Mouse (Mus musculus) adrenal gland, postnatal 10 days (tissue): ENCODE results near the gene Btbd11. TPM values are rescaled to one million over a fixed set of nuclear protein-coding genes. Genes with fewer than 3 reads are reported as not detected.

Source experiments
- DNase-seq: peaks from one replicate; pipeline ENCODE4 v3.0.0; 2021; ENCODE audit warnings: mixed read lengths
- long read RNA-seq, 2 experiments: library from polyadenylated mRNA; stranded (forward); transcript quantifications; one replicate each; pipeline ENCODE4 v2.0.0; 2021
- total RNA-seq, 2 experiments: library from RNA; stranded (reverse); gene quantifications; 2 replicates each; pipeline ENCODE4 v1.2.3; 2021

The Btbd11 gene
- 1 to 10 TPM; 3.3 to 4.0 TPM for total RNA-seq
- long read RNA-seq, experiment 1, full-length matches to known transcripts = 2 of 2 reads
- long read RNA-seq, experiment 1, partial matches to known transcripts = 0 of 2 reads
- long read RNA-seq, experiment 1, other reads (novel, unspliced or antisense) = 0 of 2 reads
- long read RNA-seq, experiment 2, full-length matches to known transcripts = 2 of 3 reads
- long read RNA-seq, experiment 2, partial matches to known transcripts = 0 of 3 reads
- long read RNA-seq, experiment 2, other reads (novel, unspliced or antisense) = 1 of 3 reads

DNA sequence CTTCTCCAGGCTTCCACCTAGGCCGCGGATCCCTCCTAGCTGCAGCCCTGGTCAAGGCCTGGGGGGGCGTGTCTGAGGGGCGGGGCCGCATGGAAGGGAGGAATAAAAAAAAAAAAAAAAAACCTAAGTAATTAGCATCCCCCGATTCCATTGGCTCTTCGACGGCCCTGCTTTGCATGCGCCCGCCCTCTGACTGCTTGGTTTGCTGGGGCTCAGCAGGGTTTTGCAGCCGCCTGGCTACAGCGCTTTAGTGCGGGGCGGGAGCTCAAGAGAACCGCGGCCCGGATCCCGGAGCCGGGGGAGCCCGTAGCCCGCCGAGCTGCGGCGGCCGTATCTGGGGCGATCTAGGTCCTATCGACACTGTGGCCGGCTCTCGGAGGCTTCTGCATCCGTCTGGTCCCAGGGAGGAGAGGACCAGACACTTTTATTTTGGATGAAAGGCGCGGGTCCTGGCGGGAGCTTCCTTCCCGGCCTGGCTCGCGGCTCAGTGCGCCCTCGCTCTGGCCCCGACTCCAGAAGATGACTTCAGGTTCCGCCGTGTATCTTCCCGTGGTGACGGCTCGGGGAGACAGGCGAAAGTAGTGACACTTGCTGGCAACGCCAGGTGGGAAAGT, at the start of gene Btbd11:
TSS of gene Btbd11 (plus strand) at position 210 of the 614 bp plus-strand sequence.
- peak; percentile 94 for DNase-seq

- DNase-seq = no peak
These were observed 47.9 kb upstream of the Btbd11 start for GRCm38 (mm10) chr10:85338733-85339132.

DNA sequence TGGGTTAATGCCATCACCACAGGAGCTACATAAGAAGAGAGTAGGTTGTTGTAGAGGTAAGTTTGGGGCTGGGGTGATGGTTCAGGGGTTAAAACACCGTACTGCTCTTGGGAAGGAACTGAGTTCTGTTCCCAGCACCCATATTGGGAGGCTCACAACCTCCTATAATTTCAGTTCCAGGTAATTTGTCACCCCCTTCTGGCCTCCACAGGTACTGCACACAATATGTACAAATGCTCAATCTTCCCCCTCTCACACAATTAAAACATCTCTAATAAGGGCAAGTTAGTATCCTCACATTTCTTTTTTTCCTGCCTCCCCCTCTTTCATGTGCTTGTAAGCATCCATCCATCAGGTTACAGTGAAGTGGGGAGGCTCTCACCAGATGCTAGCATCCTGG, 44.7 kb upstream of the Btbd11 start:
- no peak for DNase-seq

DNA sequence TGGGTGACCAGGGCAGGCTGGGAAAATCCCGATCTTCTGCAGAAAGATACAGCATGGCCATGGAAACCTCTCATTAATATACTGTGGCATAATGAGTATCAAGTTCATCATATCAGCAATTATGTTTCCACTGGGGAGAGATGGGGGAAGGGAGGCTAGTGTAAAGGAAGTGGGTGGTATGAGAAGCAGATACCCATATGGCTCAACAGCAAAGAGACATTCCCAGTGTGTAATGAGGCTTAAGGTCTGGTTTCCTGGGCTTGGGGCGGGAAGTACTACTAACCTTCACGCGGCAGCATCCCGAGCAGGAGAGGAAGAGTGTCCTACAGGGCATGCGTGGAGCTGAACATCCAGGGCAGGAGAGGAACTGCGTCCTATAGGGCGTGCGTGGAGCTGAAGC, 39.4 kb upstream of the Btbd11 start:
- DNase-seq = no peak

DNA sequence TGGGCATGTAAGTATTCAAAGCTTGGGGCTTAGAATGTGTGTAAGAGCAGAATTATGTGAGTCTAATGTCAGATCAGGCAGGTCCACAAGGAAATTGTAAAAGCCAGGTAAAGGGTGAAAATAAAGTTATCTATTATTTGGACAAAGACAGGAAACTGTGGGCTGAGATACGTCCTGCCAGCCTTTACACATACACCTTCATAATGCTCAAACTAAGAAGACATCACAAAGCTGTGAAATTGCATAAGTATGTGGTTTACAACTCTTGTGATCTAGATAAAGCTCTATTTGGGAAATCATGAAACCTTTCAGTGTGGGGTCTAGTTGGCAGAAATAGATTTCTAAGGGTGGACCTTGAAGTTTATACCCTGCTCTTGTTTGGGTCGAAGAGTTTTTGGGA, 34.1 kb upstream of the Btbd11 start:
- no peak for DNase-seq

- no peak for DNase-seq
These were observed 32.3 kb upstream of the Btbd11 start for GRCm38 (mm10) chr10:85354270-85354669.

GRCm38 (mm10) chr10:85359501-85360066, 27.0 kb upstream of the Btbd11 start:
- DNase-seq = no peak

GRCm38 (mm10) chr10:85362766-85363442, 23.7 kb upstream of the Btbd11 start:
- DNase-seq = no peak

DNA sequence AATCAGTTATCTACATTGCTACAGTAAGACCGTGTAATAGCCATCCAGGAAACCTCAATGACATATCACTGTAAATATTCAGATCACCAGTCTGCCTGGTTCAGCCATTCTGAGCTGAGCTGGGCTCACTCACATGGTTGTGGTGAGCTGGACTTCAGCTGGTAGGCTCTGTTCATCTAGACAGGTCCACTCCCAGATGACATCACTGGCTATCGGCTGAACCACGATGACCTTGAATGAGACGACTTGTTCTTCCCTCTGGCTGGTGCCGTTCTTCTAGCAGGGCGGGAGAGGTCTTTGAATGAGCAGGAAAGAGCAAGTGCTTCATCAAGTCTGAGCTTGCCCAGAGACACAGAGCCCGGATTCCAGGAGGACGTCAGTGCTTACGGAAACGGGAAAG, 19.7 kb upstream of the Btbd11 start:
- no peak for DNase-seq

GRCm38 (mm10) chr10:85371309-85371708, 15.3 kb upstream of the Btbd11 start:
- DNase-seq = peak; percentile 39

DNA sequence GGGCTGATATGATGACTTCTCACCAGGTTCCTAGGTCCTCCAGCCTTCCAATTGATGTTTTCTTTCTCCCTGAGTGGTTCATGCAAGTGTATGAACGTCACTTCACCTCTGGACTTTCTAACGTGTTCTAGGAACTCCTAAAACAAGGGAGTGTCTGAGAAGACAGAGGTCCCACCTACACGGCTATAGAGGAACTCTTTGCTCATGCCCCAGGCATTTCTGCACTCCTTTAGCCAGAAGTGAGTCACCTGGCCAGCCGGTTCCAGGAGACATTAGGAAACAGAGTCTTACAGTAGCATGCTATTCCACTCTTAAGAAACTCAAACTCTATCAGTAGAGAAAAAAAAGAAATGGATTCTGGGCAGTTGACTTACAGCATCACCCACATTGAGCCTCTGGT, 14.5 kb upstream of the Btbd11 start:
- no peak for DNase-seq

GRCm38 (mm10) chr10:85378972-85379371, 7.6 kb upstream of the Btbd11 start:
- DNase-seq = peak; percentile 11

- DNase-seq = no peak
These were observed 3.6 kb upstream of the Btbd11 start for GRCm38 (mm10) chr10:85382981-85383380.

GRCm38 (mm10) chr10:85387219-85388070, 831 bp downstream of the Btbd11 start:
- DNase-seq = peak; percentile 66

GRCm38 (mm10) chr10:85388071-85388750, 1.6 kb downstream of the Btbd11 start:
- peak; percentile 26 for DNase-seq

- DNase-seq = peak; percentile 47
These were observed 2.1 kb downstream of the Btbd11 start for GRCm38 (mm10) chr10:85388751-85389115.

DNA sequence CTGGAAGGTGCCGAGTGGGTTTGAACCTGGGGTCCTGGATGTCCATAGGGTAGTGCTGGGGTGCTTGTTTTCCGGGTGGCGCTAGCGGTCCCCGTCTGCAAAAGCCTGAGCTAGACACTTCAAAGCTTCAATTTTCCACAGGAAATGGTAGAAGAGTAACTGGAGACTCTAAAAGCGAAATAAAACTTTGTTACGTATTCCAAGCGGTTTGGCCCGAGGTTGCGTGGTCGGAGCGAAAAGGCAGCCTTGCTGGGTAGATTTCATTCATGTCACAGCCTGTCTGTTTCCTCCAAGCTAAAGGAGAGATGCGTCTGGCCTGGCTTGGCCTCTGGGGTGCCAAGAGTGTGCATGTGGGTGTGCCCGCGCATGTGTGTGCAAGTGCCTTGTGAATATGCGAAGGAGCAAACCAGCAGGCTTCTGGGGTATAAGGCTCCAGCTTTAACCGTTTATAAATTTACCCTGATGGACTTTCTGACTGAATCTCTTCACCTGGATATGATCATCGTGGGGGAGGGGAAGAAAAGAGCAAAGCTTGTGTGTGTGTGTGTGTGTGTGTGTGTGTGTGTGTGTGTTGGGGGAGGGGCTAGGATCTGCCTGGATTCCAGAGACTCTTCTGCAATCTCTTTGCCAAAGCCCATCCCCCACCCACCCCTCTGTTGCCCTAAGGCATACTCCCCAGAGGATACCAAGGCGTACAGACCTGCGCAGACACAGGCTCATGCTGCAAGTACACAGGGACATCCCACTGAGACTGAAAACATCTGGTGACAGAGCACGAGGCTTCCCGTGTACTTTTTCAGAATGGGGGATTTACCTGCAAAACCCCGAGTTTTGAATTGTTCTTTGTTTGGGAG, 2.9 kb downstream of the Btbd11 start:
- DNase-seq = no peak

GRCm38 (mm10) chr10:85393016-85393415, 6.4 kb downstream of the Btbd11 start:
- no peak for DNase-seq

GRCm38 (mm10) chr10:85394558-85394957, 7.9 kb downstream of the Btbd11 start:
- DNase-seq = no peak

DNA sequence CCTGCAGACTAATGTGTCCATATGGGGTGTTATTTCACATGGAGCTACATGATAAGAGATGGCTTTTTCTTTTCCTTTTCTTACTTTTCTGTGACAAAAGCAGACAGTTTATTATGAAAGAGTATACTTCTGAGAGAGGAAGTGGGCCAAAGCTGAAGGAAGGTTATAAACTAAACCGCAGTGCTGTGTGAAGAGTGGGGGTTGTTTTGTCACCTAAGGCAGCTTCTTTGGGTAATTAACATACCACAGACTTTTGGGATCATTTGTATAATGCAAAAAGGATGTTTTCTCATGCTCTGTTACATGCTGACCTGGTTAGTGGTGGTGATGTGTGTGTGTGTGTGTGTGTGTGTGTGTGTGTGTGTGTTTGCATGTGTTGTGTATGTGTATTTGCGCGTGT, 24.5 kb downstream of the Btbd11 start:
- no peak for DNase-seq
